Mouse (Mus musculus): ENCODE measurements around the gene Clcc1. TPM values are rescaled to one million over a fixed set of nuclear protein-coding genes. Genes with fewer than 3 reads are reported as not detected.

Gene Clcc1
- total RNA-seq, 2 experiments from 2014 or later, result 31.8 to 38.9 TPM

DNA sequence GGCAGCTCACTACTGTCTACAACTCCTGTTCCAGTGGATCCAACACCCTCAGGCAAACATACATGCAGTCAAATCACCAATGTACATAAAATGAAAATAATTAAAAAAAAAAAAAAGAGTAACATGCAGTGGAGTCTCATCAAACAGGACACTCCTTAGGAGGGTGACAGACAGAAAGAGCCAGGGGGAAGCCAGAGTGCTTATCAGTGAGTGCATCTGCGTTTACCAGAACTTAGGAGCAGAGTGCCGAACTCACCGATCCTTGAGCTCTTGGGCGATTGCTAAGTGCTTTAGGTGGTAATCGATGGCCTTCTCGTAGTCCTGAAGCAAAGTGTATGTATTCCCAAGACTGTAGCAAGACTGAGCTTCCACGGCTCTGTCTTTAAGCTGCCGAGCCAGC is 44.9 kb downstream of the Clcc1 start:
- intact Hi-C loops (cut with DNase I), result loop anchor here (2.0 kb wide), 1 partner anchor 70 kb away; no protein-coding TSS in a partner anchor
- DNase-seq, result no peak

DNA sequence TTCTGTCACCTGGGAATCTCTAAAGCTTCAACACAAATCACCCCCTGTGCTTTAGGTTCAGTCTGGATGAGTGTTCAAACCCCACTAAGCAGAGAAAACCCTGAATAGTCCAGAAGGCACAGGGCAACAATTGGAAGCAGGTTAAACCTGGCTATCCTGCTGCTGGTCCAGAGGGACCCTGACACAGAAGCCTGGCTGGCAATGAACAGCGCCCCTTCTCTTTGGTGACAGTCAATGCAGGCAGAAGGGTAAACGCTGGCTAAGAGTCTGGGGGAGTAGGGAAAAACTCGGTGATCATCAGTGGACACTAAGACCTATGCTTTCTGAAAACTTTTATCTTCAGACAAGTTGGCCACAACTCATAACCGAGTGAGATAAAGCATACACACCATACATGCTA is 46.1 kb downstream of the Clcc1 start:
- intact Hi-C loops (cut with DNase I), result loop anchor here (2.0 kb wide), 1 partner anchor 69 kb away; no protein-coding TSS in a partner anchor
- no peak for DNase-seq

DNA sequence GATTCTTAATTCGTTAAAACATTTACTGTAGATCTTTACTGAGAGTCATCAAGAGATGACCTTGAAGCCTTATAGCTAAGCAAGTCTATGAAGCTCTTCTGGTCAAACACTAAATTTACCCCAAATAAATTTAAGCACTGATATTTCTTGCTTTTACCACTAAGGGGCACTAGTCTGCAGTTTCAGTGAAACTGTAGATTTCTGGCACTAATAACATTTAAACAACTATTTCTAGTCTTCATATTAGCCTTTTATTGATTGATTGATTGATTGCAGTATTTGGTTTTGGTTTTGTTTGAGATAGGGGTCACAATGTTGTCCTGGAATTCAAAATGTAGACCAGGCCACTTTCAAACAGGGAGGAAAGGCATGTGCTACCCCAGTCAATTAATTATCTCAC is 47.5 kb downstream of the Clcc1 start:
- intact Hi-C loops (cut with DNase I), result no loop called here
- no peak for DNase-seq

DNA sequence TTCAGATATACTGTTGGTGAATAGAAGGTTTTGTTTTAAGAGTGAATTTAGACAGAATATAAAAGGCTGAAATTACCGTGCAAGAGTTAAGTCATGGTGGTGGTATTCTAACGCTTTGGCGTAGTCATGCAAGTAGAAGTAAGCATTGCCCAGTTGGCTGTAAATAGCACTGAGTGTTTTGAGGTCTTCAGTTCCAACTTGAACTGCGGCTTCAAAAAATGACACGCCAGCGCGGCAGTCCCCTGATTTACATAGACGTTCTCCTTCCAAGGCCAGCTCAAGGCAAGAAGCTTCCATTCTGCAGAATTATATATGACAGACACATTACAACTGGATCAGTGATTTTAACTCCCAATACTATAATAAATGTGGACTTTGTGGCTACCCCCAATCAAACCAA is 49.1 kb downstream of the Clcc1 start:
- no peak for DNase-seq
- intact Hi-C loops (cut with DNase I), result no loop called here

DNA sequence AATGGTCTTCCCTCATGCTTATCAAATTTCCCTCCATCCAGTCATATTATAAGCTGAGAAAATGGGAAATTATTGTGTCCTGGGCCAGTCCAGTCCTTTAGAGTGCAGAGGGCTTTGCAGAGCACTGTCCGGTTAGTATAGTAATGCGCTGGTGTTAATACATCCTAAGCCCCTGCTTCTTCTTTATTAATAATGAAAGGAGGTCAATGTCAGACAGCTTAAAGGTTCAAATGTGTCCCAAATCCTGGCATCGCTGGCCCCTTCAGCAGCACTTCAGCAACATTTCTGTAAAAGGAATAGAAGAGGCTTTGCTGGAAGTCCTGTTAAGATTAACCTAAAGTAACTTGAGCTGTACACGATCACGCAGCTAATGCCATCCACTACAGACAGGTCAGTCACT is 57.6 kb downstream of the Clcc1 start:
- intact Hi-C loops (cut with DNase I), result no loop called here

DNA sequence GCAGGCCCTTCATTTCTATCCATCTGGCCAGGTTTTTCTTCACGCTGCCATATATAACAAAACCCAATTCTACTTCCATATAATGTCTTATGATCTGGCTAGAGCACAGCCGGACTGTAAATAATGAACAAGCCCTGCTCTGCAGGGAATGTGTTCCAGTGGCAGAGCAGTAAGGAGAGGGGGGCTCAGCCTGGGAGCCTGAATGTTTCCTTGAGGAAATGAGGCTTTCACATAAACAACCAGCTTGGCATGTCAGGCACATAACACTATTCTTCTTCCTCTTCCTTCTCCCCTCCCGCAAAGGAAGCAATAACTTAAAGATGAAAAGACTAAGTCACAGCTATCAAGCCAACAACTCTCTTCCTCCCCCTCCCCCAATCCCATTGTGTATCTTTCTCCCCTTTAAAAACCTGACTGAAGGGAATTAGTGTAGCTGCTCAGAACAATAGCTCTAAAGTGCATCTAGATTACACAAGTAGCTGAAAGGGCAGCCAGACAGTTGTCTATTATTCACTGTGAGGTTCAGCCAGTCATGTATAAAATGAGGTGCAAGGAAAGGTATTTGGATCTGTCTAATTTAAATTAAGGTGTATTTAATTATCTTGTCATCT is 59.5 kb downstream of the Clcc1 start:
- DNase-seq, result no peak
- intact Hi-C loops (cut with DNase I), result no loop called here

More for the DNA sequence above, 57.6 kb downstream of the Clcc1 start:
- no peak for DNase-seq

DNA sequence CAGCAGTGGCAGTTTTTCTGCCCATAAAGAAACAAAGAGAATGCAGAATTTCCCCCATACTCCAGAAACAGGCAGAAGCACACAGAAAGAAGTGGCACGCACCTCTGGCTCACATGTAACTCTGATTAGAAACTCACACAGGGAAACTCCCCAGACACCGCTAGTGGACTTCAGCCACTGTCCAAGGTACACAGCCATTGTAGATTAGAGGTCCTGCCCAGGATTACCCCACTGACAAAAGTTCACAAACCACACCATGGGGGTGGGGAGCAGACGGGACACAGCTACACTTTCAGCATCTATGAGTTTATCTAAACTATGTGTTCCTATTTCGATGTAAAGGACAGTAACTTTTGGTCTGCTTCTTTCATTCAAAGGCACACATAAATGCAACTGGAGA is 61.1 kb downstream of the Clcc1 start:
- intact Hi-C loops (cut with DNase I), result no loop called here
- DNase-seq, result no peak

DNA sequence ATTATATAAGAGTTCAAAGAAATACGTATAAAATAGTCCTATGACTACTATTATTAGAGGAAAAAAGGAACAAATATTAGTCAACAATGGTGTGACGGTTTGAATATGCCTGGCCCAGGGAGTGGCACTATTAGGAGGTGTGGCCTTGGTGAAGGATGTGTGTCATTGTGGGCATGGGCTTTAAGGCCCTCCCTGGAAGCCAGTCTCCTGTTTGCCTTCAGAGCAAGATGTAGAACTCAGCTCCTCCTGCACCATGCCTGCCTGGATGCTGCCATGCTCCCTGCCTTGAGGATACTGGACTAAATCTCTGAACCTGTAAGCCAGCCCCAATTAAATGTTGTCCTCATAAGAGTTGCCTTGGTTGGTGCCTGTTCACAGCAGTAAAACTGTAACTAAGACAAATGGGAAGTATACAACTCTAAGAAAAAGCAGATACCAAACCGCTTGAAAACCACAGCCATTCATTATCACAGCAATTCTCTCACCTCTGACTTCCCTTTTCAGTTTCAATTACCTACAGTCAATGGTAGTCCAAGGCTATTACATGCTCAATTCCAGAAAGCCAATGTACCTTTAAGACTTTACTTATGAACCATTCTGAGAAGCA is 64.3 kb downstream of the Clcc1 start:
- DNase-seq, result no peak
- intact Hi-C loops (cut with DNase I), result no loop called here

DNA sequence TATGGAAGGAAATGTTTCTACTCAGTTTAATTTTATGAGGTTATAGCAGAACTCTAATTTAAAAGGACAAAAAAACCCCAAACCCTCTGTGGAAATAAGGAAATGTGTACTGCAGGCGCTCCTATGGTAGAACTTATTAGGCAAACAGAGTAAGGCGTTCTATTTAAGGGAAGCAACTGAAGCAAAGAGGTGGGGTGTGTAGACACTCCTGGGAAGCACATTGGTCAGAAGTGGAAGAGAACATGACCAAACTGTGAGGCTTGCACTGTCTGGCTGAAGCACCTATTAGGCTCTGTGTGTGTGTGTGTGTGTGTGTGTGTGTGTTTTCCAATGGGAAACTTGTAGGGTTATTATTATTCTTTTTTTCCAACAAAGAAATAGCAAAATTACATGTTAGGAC is 65.6 kb downstream of the Clcc1 start:
- intact Hi-C loops (cut with DNase I), result no loop called here
- DNase-seq, result no peak

DNA sequence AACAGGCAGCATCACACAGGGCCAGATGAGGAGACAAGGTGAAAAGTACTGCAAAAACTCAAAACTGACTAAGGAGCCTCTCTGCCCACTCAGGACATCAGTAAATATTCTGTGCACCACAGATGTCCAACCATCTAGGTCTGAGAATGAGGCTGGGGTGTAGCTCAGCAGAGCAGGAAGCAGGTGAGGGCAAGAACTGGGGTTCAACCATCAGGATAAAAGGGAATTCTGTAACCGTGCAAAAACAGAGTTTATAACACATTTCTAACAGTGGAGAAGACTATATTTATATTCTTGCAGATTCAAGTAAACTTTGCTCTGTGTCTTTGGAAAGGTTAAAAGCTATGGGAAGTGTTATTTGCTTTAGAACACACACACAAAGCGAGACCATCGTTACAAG is 66.0 kb downstream of the Clcc1 start:
- intact Hi-C loops (cut with DNase I), result loop anchor here (5.0 kb wide), 1 partner anchor 53 kb away; no protein-coding TSS in a partner anchor
- DNase-seq, result no peak

DNA sequence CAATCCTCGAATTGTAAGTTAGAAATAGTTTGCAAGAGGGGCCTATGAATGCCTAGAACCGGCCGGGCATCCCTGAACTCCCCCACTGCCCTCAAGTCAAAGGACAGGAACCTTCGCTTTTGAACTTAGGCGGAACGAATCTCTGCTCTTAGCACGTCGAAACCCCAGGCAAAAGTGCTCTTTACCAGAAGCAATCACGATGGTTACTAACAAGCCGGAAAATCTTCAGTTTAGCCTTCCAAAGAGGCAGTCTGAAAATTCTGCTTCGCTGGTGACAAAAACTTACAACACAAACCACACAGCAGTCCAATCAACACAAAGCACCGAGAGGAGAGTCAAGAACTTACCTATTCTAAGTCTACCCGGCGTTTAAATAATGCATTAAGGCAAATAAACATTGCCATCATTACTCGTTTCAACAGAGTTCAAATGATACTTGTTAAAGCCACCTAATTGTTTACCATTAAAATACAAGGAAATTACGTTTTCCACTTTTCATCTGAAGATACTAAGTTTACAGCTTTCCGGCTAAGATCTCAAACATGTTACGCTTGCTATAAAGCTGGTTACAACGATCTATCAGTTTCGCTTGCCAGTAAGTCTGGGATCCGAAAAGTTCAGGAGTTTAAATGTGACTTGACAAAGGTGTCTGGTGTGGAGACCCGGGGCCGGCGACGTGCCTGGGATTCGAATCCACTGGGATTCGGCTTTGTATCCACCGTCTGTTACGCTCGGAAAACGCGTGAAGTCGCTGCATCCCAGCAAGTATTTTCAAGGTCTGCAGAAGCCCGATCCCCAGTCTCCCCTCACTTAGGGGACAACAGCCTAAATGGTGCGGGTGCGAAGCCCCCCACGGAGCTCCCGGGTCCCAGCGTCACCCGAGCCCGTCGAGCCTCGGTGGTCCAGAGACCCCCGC is 67.6 kb downstream of the Clcc1 start:
- peak; percentile 21 to 50 for DNase-seq
- intact Hi-C loops (cut with DNase I), result loop anchor here (5.0 kb wide), 1 partner anchor 51 kb away; no protein-coding TSS in a partner anchor

DNA sequence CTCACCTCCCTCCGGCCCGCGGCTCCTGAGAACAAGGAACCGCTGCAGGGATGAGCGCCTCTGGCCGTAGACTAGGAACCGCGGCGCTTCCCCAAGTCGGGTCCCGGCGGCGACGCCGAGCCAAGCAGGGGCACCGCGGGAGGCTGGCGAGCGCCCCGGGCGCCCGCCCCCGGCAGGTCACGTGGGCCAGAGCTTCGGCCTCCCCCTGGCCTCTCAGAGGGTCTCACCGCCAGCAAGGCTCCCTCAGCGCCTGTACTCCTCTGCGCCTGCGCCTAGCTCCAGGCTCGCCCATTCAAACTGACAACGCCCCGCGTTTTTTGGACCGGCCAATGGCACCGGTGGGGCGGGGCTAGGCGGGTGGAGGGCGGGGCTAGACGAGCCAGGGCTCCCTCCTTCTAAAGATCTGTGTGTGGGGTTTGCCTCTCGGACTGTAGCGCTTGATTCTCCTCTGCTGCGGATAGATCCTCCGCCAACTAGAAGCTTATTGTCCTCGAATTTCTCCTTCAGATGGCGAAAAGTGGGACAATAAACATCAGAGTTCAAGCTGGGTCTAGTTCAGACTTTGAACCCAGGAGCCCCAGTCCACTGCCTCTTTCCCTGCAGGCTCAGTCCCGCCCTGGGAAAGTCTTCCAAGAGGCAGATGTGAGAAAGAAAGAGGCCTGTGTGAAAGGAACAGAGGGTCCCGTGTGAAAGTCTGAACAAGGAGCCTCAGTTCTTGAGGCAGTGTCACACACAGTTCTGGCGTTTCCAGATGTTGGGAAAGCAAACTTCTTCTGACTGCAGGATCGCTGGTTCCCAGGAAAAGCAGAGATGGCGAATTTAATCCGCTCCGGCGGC is 68.5 kb downstream of the Clcc1 start, which contains the start of gene Gpsm2:
Gene Gpsm2 (minus strand): TSS at position 274 of the 837 bp plus-strand sequence.
- intact Hi-C loops (cut with DNase I), result loop anchor here (5.0 kb wide), 1 partner anchor 50 kb away; no protein-coding TSS in a partner anchor
- peak; percentile 91 to 95 for DNase-seq

DNA sequence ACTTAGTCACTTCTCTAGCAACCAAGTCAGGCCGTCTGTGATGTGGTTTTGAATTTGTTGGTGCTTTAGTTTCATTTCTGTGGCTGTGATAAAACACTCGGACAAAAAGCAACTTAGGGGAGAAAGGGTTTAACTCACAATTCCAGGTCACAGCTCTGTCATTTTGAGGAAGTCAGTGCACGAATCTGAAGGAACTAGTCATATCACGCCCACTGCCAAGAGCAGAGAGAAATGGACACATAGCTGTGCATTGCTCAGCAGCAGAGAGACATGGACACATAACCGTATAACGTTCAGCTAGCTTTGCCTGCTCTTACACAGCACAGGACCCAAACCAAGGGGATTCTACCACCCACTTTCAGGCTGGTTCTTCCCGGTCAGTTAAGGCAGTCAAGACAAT is 72.7 kb downstream of the Clcc1 start:
- no peak for DNase-seq
- intact Hi-C loops (cut with DNase I), result no loop called here

DNA sequence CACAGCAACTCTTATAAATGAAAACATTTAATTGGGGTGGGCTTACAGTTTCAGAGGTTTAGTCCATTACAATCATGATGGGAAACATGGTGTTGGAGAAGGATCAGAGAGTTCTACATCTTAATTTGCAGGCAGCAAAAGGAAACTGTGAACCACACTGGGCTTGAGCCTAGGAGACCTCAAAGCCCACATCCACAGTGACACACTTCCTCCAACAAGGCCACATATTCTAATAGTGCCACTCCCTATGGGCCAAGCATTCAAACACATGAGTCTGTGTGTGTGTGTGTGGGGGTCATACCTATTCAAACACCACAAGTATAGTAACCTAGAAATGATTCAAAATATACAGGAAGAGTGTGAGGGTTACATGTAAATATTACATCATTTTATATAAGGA is 73.6 kb downstream of the Clcc1 start:
- no peak for DNase-seq
- intact Hi-C loops (cut with DNase I), result no loop called here

DNA sequence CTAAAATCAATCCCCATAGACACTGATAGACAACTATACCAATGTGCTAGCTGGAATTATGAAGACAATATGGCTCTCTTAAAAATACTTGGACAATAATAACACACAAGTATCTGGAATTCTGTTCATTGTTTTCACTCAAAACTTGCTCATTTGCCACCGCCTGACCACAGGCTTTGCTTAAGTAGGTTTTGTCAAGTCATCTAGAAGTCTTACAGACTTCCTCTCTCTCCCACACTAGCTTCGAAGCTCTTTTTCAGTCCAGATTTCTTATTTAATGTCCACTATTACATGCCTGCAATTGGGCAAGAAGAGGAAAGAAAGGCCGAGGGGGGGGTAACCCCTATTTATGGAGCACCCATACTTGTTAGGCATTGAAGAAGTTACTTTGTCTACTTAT is 74.1 kb downstream of the Clcc1 start:
- intact Hi-C loops (cut with DNase I), result no loop called here
- no peak for DNase-seq

Other genes starting within 250 kb of the Clcc1 start
- gene Celsr2, start 238.4 kb upstream of the Clcc1 start, total RNA-seq (2021), result 1 to 10 TPM; 6.4 to 8.2 TPM
- gene Sars, start 208.7 kb upstream of the Clcc1 start, total RNA-seq (2021), result 100 to 1,000 TPM; 114 to 119 TPM
- not detected for gene 1700013F07Rik, start 119.8 kb upstream of the Clcc1 start, total RNA-seq (2021)
- under 1 TPM; 0.05 to 0.25 TPM for gene 5330417C22Rik, start 117.4 kb upstream of the Clcc1 start, total RNA-seq (2021)
- 10 to 100 TPM; 12.3 to 14.0 TPM for gene Tmem167b, start 91.4 kb upstream of the Clcc1 start, total RNA-seq (2021)
- 10 to 100 TPM; 18.0 to 21.4 TPM for gene Taf13, start 82.2 kb upstream of the Clcc1 start, total RNA-seq (2021)
- 1 to 10 TPM; 4.3 TPM for gene Wdr47, start 62.6 kb upstream of the Clcc1 start, total RNA-seq (2021)
- 1 to 10 TPM; 1.7 to 1.9 TPM for gene Gpsm2, start 68.4 kb downstream of the Clcc1 start, total RNA-seq (2021)
- gene Aknad1, start 85.7 kb downstream of the Clcc1 start, total RNA-seq (2021), result under 1 TPM; 0.10 to 0.25 TPM
- 10 to 100 TPM; 25.3 to 26.7 TPM for gene Stxbp3, start 186.6 kb downstream of the Clcc1 start, total RNA-seq (2021)
- under 1 TPM in 1 of 2 experiments, not detected in 1; 0.05 TPM for gene Fndc7, start 236.1 kb downstream of the Clcc1 start, total RNA-seq (2021)